In genomic region chr17:87739835-87740234, GRCm38 (mm10) we compare ENCODE assay signal across 26 mouse cellular contexts. TPM values are rescaled to one million over a fixed set of nuclear protein-coding genes. Genes with fewer than 3 reads are reported as not detected.
DNase-seq lines count a peak whose midpoint lies in the region; ATAC-seq and TF ChIP-seq lines count a peak whose summit lies in the region.
"Had no signal": no experiment of that assay in that cellular context is flagged by ENCODE, and none has a peak within 500 bp of the region (broad histone marks: within the 10 kb centered on the region; RNA-seq: fewer than 3 reads in every experiment).

No protein-coding gene starts in this region.

- peaks cover 20% of the 10 kb centered on the region for H3K4me1 ChIP-seq in cerebellum, adult 2 months (ENCODE audit: control insufficient read depth, insufficient read depth, low read length)
- no peaks in the 10 kb centered on the region for H3K4me1 ChIP-seq in liver, postnatal 0 days (ENCODE audit: insufficient read depth)
- H3K4me1 ChIP-seq in liver, embryonic 12.5 days, result no peaks in the 10 kb centered on the region
- H3K4me1 ChIP-seq in ES-E14 (ENCODE audit: control insufficient read depth in 2 of 2, insufficient read depth in 2 of 2, low read length in 2 of 2, poor library complexity in 1 of 2), result no peaks in the 10 kb centered on the region
- H3K4me1 ChIP-seq: heart, embryonic 12.5 days; kidney, embryonic 15.5 days; limb, embryonic 15.5 days; liver, embryonic 15.5 days had no signal

- no peaks in the 10 kb centered on the region for H3K27me3 ChIP-seq in cerebellum, adult 2 months (ENCODE audit: control insufficient read depth, insufficient read depth, low read length)
- no peaks in the 10 kb centered on the region for H3K27me3 ChIP-seq in liver, postnatal 0 days (ENCODE audit: insufficient read depth, low read length)
- H3K27me3 ChIP-seq in liver, embryonic 12.5 days (replicated peaks), result peaks cover 30% of the 10 kb centered on the region

- no peak overlapping the region for H3K27ac ChIP-seq in cerebellum, adult 2 months (ENCODE audit: insufficient read depth, low read length)
- H3K27ac ChIP-seq in liver, postnatal 0 days (ENCODE audit: low read depth), result no peak overlapping the region
- H3K27ac ChIP-seq in liver, embryonic 12.5 days, result no peak overlapping the region
- no peak overlapping the region for H3K27ac ChIP-seq in ES-E14 (ENCODE audit: insufficient read depth, low read depth, low read length, poor library complexity, severe bottlenecking)
- H3K27ac ChIP-seq: embryonic facial prominence, embryonic 12.5 days; gastrocnemius, adult 2 months; hindbrain, embryonic 10.5 days; kidney, embryonic 15.5 days; limb, embryonic 15.5 days; liver, embryonic 15.5 days; midbrain, embryonic 13.5 days had no signal

- no peaks in the 10 kb centered on the region for H3K36me3 ChIP-seq in liver, postnatal 0 days (replicated peaks; ENCODE audit: insufficient read depth, low read length)
- H3K36me3 ChIP-seq in liver, embryonic 12.5 days, result no peaks in the 10 kb centered on the region
- H3K36me3 ChIP-seq in ES-E14 (ENCODE audit: control insufficient read depth, insufficient read depth, low read length, poor library complexity, severe bottlenecking), result no peaks in the 10 kb centered on the region
- H3K36me3 ChIP-seq: embryonic facial prominence, embryonic 12.5 days; heart, embryonic 12.5 days; hindbrain, embryonic 10.5 days; kidney, embryonic 15.5 days; limb, embryonic 15.5 days; liver, embryonic 15.5 days; midbrain, embryonic 13.5 days had no signal

- DNase-seq in cerebellum, adult 2 months, result peak in 1 of 2 experiments; percentile 20
- no peak for DNase-seq in cerebellum, adult 9-11 months
- DNase-seq in liver, postnatal 0 days, result no peak
- DNase-seq in ES-E14 (ENCODE audit: low read depth, low spot score) (peak; percentile 37), MN1 (ENCODE audit: low spot score) (no peak)
- peak; percentile 6 for DNase-seq in induced T-regulatory cell, adult 2 months (ENCODE audit: low read depth)
- no peak for DNase-seq in thymus, postnatal 4 days
- DNase-seq: adrenal gland, adult 8-10 months; gastrocnemius, adult 2 months; heart, postnatal 10 days; kidney, adult 11 months; kidney, postnatal 36 days; left cerebral cortex, postnatal 4 days; lung, postnatal 10 days; thymus, adult 2 months had no signal

- ATAC-seq in liver, postnatal 0 days, result no peak
- ATAC-seq in liver, embryonic 12.5 days, result no peak
- ATAC-seq: activated CD4-positive, CD25-positive, alpha-beta regulatory T cell, adult 4 months; midbrain, embryonic 13.5 days had no signal

- in situ Hi-C loops in ES-E14 (cut with MboI; ENCODE audit: low sequenced_read_pairs in 2 of 2, unreplicated experiment in 2 of 2), result no loop called here

- WGBS in cerebellum, adult 2 months, result 56% methylated on average over 1 of the region's 1 CpGs
- WGBS in liver, postnatal 0 days (ENCODE audit: insufficient replicate concordance), result 33% methylated on average over 1 of the region's 1 CpGs
- 13% methylated on average over 1 of the region's 1 CpGs for WGBS in liver, embryonic 12.5 days (ENCODE audit: insufficient replicate concordance)

- no peak for TF ChIP-seq POLR2A in cerebellum, adult 2 months (IDR thresholded peaks at IDR 0.05; ENCODE audit: borderline replicate concordance, insufficient read depth, low read length)

- TF ChIP-seq CTCF in cerebellum, adult 2 months (IDR thresholded peaks at IDR 0.05; ENCODE audit: borderline replicate concordance, insufficient read depth, low read depth, low read length), result peak; percentile 46; the same call in 1 of the 2 replicates
- TF ChIP-seq CTCF in liver, postnatal 0 days (IDR thresholded peaks at IDR 0.05; ENCODE audit: low read depth), result 0 out of 2 replicates have a peak, but pooled peaks have one; percentile 19

- H3K4me2 ChIP-seq in liver, postnatal 0 days (ENCODE audit: low read depth, low read length), result no peak overlapping the region
- H3K4me2 ChIP-seq in liver, embryonic 12.5 days, result no peak overlapping the region
- H3K4me2 ChIP-seq: embryonic facial prominence, embryonic 12.5 days; heart, embryonic 12.5 days; kidney, embryonic 15.5 days; limb, embryonic 15.5 days; liver, embryonic 15.5 days; midbrain, embryonic 13.5 days had no signal

- no peak overlapping the region for H3K9ac ChIP-seq in liver, postnatal 0 days (replicated peaks)
- H3K9ac ChIP-seq in liver, embryonic 12.5 days, result no peak overlapping the region
- H3K9ac ChIP-seq in ES-E14 (ENCODE audit: insufficient read depth, low read depth, low read length, poor library complexity, severe bottlenecking), result no peak overlapping the region
- H3K9ac ChIP-seq: embryonic facial prominence, embryonic 12.5 days; heart, embryonic 12.5 days; kidney, embryonic 15.5 days; limb, embryonic 15.5 days; liver, embryonic 15.5 days; midbrain, embryonic 13.5 days had no signal

- H3K9me3 ChIP-seq in liver, postnatal 0 days (ENCODE audit: low read length), result no peaks in the 10 kb centered on the region
- H3K9me3 ChIP-seq in liver, embryonic 12.5 days (replicated peaks), result no peaks in the 10 kb centered on the region
- H3K9me3 ChIP-seq in ES-E14 (ENCODE audit: control insufficient read depth, insufficient read depth, low read depth, low read length), result no peaks in the 10 kb centered on the region
- H3K9me3 ChIP-seq: embryonic facial prominence, embryonic 12.5 days; heart, embryonic 12.5 days; hindbrain, embryonic 10.5 days; kidney, embryonic 15.5 days; limb, embryonic 15.5 days; liver, embryonic 15.5 days; midbrain, embryonic 13.5 days had no signal

- no peak overlapping the region for H3K4me3 ChIP-seq in cerebellum, adult 2 months (replicated peaks; ENCODE audit: insufficient read depth, low read depth, low read length)
- no peak overlapping the region for H3K4me3 ChIP-seq in liver, postnatal 0 days (ENCODE audit: low read depth, low read length)
- no peak overlapping the region for H3K4me3 ChIP-seq in liver, embryonic 12.5 days
- no peak overlapping the region for H3K4me3 ChIP-seq in ES-E14 (ENCODE audit: insufficient read depth in 1 of 2, low read depth in 1 of 2, low read length in 2 of 2, poor library complexity in 1 of 2, severe bottlenecking in 1 of 2)
- H3K4me3 ChIP-seq: embryonic facial prominence, embryonic 12.5 days; gastrocnemius, adult 2 months; heart, embryonic 12.5 days; hindbrain, embryonic 10.5 days; kidney, embryonic 15.5 days; limb, embryonic 15.5 days; liver, embryonic 15.5 days; midbrain, embryonic 13.5 days had no signal

- no peak for TF ChIP-seq EP300 in liver, postnatal 0 days (IDR thresholded peaks at IDR 0.05; ENCODE audit: low read depth)

TF ChIP-seq in ES-E14, 5 proteins besides CTCF, POLR2A, EP300 and RAD21:
- no peak for TF ChIP-seq CHD2 (IDR thresholded peaks at IDR 0.05; ENCODE audit: low read depth, low read length)
- TF ChIP-seq MAFK (IDR thresholded peaks at IDR 0.05; ENCODE audit: insufficient read depth, low read depth, low read length), result no peak
- no peak for TF ChIP-seq ZNF384 (IDR thresholded peaks at IDR 0.05; ENCODE audit: low read depth, low read length)
- no peak for TF ChIP-seq HCFC1 (IDR thresholded peaks at IDR 0.05; ENCODE audit: borderline replicate concordance, insufficient read depth, low read length)
- TF ChIP-seq ZC3H11A (IDR thresholded peaks at IDR 0.05; ENCODE audit: borderline replicate concordance, low read depth, low read length), result no peak

RNA-seq across cellular contexts. Expression of gene Kcnk12, which starts 58.0 kb away (rescaled TPM):
- 43.2 and 50.4 TPM in 2 replicates for polyA plus RNA-seq in cerebellum, adult 2 months (2012; rRNA removed)
- polyA plus RNA-seq in liver, postnatal 0 days (2015; fragmentation: Nextera tagmentation; extraction: Ambion mirVana), result 0.52 and 1.2 TPM in 2 replicates
- polyA plus RNA-seq in liver, embryonic 12.5 days (2016; fragmentation: Nextera tagmentation; extraction: Ambion mirVana), result 0.83 and 1.2 TPM in 2 replicates
- total RNA-seq in ES-E14 (2012; rRNA removed), result 1.7 and 1.8 TPM in 2 replicates
- total RNA-seq: gastrocnemius, adult 2 months had no signal
- polyA plus RNA-seq: activated CD4-positive, CD25-positive, alpha-beta regulatory T cell, adult 4 months; forebrain, embryonic 11.5 days; kidney, embryonic 15.5 days; limb, embryonic 15.5 days; stomach, embryonic 16.5 days had no signal

Comparison
In these comparisons a context has a peak if more than half of its experiments do, and no peak if none do; other contexts are left out.
1. DNase-seq: peak in ES-E14 (single experiment) and induced T-regulatory cell, adult 2 months (single experiment); none in cerebellum, adult 9-11 months (single experiment), liver, postnatal 0 days (single experiment), thymus, postnatal 4 days (single experiment) and MN1 (single experiment).
2. RNA of gene Kcnk12, which starts 58.0 kb away (polyA plus RNA-seq): 43.2 to 50.4 TPM in cerebellum, adult 2 months; 0.83 to 1.2 TPM in liver, embryonic 12.5 days and 0.52 to 1.2 TPM in liver, postnatal 0 days; every median in the first group is over 10 times any median in the second.